Mouse (Mus musculus) NIH3T3 (cell line): ENCODE measurements around the gene 4933428G20Rik.
A peak's percentile ranks its signal among the peaks of the same experiment; 100 is the strongest.

ENCODE experiments used
- DNase-seq: peaks from one replicate; pipeline ENCODE4 v3.0.0-alpha.2; 2012; ENCODE audit warnings: low read depth

Gene 4933428G20Rik

GRCm38 (mm10) chr11:97499865-97500719 is at the start of gene 4933428G20Rik:
Gene 4933428G20Rik, minus strand, starts transcription at chr11:97500340.
- no peak for DNase-seq

DNA sequence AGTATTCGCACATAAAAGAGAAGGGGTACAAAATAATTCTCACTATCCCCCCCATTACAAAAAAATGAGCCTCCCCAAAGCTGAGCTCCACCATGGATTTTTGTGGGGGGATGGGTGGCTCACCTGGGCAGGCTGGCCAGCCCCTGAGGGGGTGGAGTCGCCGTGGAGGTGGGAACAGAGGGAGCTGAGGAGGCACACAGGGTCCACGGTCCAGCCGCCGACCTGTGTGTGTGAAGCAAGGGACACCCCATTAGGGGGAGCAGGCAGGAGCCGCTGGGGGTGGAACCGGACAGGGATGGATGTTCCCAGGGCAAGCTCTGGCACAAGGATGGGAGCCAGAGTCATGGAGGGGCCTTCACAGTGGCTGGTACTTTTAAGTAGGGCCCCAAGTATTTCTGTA is 48.6 kb upstream of the 4933428G20Rik start:
- DNase-seq, result no peak

GRCm38 (mm10) chr11:97547957-97548706 is 48.0 kb upstream of the 4933428G20Rik start:
- no peak for DNase-seq

- no peak for DNase-seq
Measured at GRCm38 (mm10) chr11:97546804-97547411, 46.8 kb upstream of the 4933428G20Rik start.

DNA sequence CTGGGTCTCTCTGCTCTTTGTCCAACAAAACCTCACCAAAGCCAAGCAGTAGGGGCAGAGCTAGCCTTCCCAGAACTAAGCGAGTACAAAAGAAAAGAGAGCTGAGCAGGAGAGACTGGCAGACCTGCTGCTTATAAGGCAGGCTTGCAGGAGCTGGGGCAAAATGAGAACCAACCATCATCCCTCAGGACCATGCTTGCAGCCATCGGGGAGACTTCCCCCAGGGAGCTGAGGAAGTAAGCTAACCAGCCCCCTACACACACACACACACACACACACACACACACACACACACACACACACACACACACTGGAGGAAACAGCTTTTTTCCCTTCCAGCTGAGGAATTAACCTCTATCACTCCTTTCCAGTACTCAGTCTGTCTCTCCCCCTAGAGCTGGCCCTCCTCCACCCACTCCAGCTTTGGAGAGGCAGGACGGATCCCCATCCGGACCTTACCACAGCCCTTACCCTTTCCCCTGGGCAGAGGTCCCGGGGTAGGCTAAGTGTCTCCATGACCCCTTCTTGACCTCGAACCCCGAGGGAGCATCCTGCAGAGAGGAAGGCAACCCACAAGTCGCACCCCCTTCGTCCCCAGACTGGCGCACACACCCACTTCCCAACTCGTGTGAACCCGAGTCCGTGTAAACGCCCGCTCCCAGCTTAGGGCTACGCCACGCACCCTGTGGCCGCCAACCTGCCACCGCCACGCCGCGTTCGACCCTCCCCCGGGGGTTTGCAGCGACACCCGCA is 45.8 kb upstream of the 4933428G20Rik start:
- DNase-seq, result no peak

DNA sequence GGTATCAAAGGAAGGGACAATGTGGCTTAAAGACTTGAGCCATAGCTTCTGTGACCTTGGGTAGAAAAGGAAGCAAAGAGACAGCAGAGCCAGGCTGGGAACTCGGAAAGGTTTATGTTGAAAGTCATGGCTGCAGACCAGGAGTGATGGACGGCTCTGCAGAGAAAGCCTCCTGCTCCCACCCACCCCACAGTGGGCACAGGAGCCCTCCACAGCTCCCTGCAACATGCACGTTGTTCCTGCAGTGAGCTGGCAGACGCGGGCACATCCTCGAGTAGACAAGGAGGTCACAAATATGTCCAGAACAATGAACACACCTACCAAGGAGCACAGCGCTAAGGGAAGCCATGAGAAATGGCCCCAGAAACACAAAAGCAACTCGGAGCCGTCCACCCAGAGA is 43.7 kb upstream of the 4933428G20Rik start:
- no peak for DNase-seq

DNA sequence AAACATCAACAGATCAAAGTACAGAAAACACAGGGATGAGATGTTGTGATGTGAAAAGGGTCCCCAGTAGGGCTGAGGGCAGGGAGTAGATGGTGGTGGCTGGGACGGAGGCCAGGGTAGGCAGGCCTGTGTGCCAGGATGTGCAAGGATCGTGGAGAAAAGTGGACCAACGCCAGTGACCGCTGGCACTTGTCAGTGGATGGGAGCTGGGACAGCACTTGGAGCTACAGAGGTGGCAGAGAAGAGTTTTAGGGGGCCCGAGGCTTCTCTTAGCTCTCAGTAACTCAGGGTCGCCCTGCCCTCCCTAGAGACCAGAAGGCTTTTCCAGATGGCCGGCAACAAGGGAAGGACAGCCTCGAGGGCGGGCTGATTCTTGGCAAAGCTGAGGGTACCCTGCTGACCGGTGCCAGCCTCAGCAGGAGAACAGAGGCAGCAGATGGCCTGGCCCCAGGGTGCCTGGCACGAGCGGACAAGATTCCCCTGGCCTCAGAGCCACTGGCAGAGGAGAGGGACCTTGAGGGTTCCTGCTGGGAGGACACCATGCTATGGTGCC is 43.1 kb upstream of the 4933428G20Rik start:
- no peak for DNase-seq

DNA sequence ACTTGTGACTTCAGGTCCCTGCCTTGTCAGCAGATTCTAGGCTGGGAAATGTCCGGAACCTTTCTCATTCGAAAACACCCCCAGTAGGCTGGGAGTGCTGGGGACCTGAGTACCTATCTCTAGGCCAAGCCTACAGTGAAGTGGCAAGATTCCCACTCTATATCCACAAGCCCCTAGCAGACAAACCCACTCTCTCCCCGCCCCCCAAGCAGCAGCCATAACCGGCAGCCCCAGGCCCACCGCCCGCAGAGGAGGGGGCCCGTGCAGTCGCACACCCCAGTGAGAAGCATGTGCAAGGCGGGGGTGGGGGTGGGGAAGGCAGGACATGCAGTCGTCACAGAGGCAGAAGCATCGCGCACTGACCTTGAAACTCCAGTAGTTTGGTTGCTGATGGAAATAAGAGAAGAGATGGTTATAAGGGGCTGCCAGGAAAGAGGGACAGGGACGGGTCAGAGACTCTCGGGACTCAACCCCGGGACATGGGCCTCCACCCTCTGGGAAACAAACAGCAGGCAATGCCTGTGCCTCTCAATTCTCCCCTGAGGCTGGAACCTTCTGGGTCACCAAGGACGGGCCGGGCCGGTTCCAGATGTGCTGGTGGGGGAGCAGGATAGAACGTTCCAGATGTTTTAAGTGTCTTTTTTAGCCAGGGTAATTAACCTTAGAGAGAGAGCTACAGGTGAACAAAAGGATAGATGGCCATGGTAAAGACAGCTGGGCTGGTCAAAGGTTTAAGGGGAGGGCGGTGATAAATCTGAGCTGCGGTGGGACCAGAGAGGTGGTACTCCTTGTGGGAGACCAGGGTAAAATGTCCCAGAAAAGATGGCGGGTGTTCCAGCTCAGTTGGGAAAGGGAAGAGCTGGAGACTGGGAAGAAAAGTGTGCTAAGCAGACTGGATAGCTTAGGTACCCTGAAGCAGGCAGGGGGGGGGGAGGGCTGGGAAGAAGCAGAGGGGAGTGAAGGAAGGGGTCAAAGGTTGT is 42.3 kb upstream of the 4933428G20Rik start:
- no peak for DNase-seq

- peak; percentile 11 for DNase-seq
Measured at GRCm38 (mm10) chr11:97540604-97541003, 40.5 kb upstream of the 4933428G20Rik start.

DNA sequence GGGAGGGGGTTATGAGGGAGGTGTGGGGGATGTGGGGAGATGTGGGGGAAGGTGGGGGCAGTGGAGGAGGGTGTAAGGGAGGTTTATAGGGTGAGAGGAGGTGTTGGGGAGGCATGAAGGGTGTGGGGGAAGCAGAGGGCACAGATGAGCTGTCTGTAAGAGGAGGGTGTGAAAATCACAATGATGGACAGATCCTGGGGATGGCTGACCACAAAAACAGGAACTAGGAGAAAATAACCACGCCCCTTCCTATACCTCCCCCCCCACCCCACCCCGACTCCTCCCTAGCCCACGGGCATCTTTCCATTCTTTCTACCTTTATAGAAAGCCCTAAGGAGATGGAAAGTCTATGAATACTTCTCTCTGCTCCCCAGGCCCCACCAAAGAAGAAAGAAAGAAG is 40.0 kb upstream of the 4933428G20Rik start:
- DNase-seq, result no peak

- DNase-seq, result no peak
Measured at GRCm38 (mm10) chr11:97539622-97540021, 39.5 kb upstream of the 4933428G20Rik start.

DNA sequence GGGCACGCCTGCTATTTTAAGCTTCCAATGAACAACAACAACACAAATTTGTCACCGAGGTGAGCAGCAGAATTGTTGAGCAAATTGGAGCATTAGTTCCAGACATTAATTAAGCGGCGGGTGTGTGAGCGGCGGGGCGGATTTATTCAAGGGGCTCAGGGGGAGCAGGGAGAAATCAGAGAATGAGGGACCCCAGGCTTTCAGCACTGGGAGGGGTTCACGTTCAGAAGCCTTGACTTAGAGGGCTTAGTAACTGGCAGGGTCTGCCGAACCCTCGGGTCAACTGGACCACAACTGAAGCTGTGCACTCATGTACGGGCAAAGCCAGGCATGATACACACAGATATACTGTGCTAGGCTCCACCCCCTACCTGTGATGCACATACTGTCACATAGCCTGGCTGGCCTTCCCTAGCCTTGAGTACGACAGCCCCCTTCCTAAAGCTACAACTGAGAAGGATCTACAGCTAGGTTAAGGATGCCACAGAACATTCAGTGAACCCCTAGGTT is 37.5 kb upstream of the 4933428G20Rik start:
- DNase-seq, result no peak

DNA sequence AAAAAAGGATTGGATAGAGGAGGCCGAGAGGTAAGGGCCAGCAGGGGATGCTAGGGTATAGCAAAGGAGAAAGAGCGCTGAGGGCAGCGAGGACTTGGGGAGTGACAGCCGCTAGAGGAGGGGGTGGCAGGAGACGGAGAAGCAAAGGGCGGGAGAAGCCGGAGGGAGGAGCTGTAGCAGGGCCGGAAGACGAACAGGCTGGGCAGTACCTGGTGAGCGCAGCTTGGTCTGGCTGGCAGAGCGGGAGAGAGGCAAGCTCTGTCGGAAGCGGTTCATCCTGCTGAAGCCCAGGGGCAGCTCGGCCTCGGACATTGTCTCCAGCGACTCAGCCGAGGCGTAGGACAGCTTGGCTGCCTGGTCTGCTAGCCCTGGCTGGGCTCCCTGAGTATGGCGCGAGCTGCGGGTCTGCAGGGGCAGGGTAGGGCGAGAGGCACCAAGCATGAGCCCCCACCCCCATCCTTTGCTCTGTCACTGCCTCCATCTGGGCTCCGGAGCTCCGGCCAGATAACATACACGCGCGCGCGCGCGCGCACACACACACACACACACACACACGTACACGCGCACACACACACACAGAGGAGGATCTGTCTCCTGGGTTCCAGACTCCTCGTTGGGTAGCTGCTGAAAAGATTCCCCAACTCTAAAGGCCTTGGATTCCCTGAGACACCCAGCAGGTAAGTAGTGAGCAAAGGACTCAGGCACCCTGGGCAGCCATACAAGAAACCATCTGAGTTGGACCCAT is 36.9 kb upstream of the 4933428G20Rik start:
- peak; percentile 16 for DNase-seq

GRCm38 (mm10) chr11:97536083-97536747 is 36.1 kb upstream of the 4933428G20Rik start:
- no peak for DNase-seq

DNA sequence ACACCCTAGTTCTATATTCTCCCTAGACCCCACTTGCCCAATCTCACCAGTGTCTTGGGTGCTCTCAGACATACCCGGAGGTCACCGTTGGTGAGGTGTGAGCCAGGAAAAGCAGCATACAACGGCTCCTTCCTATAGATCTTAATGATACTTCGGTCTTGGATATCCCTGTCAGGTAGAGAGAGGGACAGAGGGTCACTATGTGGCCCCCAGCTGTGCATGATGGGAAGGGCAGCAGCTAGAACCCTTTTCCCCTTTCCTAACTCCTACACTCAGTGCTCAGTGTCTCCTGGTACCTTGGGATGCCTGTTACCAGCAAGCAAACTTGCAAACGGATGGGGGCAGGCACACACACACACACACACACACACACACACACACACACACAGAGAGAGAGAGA is 35.5 kb upstream of the 4933428G20Rik start:
- no peak for DNase-seq

GRCm38 (mm10) chr11:97535308-97535630 is 35.1 kb upstream of the 4933428G20Rik start:
- DNase-seq, result no peak

GRCm38 (mm10) chr11:97534442-97535307 is 34.5 kb upstream of the 4933428G20Rik start:
- DNase-seq, result no peak

GRCm38 (mm10) chr11:97533653-97534052 is 33.5 kb upstream of the 4933428G20Rik start:
- no peak for DNase-seq
